Mouse (Mus musculus): ENCODE results near the gene Shisa4. TPM values are rescaled to one million over a fixed set of nuclear protein-coding genes. Genes with fewer than 3 reads are reported as not detected.

Gene Shisa4
- polyA plus RNA-seq, 1 experiment from 2014 or later = 126 TPM

Other genes starting within 250 kb of the Shisa4 start
- gene Ptpn7, start 242.5 kb downstream of the Shisa4 start, polyA plus RNA-seq (2015; fragmentation: Nextera tagmentation; extraction: Ambion mirVana) = 0.29 and 0.45 TPM in 2 replicates
- gene Arl8a, start 228.4 kb downstream of the Shisa4 start, polyA plus RNA-seq (2015; fragmentation: Nextera tagmentation; extraction: Ambion mirVana) = 343 and 418 TPM in 2 replicates
- gene Gpr37l1, start 207.6 kb downstream of the Shisa4 start, polyA plus RNA-seq (2015; fragmentation: Nextera tagmentation; extraction: Ambion mirVana) = 1.4 and 2.5 TPM in 2 replicates
- 0.45 and 0.62 TPM in 2 replicates for gene Elf3, start 116.7 kb downstream of the Shisa4 start, polyA plus RNA-seq (2015; fragmentation: Nextera tagmentation; extraction: Ambion mirVana)
- 102 and 106 TPM in 2 replicates for gene Rnpep, start 91.2 kb downstream of the Shisa4 start, polyA plus RNA-seq (2015; fragmentation: Nextera tagmentation; extraction: Ambion mirVana)
- gene Timm17a, start 61.5 kb downstream of the Shisa4 start, polyA plus RNA-seq (2015; fragmentation: Nextera tagmentation; extraction: Ambion mirVana) = 159 and 171 TPM in 2 replicates
- gene Lmod1, start 50.4 kb downstream of the Shisa4 start, polyA plus RNA-seq (2015; fragmentation: Nextera tagmentation; extraction: Ambion mirVana) = 0.35 and 0.47 TPM in 2 replicates
- 109 and 118 TPM in 2 replicates for gene Ipo9, start 55.3 kb upstream of the Shisa4 start, polyA plus RNA-seq (2015; fragmentation: Nextera tagmentation; extraction: Ambion mirVana)
- gene Nav1, start 232.1 kb upstream of the Shisa4 start, polyA plus RNA-seq (2015; fragmentation: Nextera tagmentation; extraction: Ambion mirVana) = 47.8 and 51.3 TPM in 2 replicates